Mouse (Mus musculus) MEL-GATA-1-ER (cell line): ENCODE measurements around the gene Gnb2.
A peak's percentile ranks its signal among the peaks of the same experiment; 100 is the strongest.

Source experiments
- DNase-seq: peaks from one replicate; pipeline ENCODE4 v3.0.0-alpha.2; 2012; ENCODE audit warnings: low read depth; ENCODE audit errors: extremely low read depth

The Gnb2 gene

DNA sequence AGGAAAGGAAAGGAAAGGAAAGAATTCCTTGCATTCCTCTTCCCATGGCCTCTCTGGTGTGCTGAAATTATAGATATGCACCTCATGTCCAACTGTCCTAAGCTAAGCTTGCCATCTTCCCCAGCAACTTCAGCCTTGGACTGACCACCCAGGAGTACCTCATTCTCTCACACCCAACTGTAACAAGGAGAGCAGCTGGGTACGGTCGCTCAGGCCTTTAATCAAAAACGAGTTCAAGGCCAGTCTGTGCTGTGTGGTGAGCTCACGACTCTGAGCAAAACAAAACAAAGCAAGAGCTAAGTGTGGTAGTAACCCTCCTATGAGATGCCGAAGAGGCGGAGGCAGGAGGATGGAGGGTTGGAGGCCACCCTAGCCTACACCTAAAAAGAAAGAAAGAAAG lies 7.7 kb upstream of the Gnb2 start:
- no peak for DNase-seq

DNA sequence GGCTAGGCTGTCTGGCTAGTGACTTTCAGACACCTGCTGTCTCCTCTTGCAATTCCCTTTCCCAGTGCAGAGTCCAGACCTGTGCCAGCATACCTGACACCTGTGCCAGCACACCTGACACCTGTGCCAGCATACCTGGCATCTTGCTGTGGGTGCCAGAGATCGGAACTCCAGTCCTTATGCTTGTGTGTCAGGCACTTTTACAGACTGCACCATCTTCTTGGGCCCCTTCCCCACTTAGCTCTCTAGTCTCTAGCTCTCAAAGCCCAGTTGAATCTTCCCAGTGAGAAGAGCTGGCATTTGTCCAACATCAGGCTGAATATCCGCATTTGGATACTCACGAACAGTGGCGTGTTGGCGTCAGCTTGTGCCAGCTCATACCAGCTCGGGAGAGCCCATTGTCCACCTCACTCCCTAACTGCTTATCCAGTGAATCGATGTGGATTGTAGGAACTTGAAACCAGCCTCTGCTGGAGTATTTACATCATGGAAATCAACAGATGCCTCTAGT lies 6.0 kb upstream of the Gnb2 start:
- no peak for DNase-seq

DNA sequence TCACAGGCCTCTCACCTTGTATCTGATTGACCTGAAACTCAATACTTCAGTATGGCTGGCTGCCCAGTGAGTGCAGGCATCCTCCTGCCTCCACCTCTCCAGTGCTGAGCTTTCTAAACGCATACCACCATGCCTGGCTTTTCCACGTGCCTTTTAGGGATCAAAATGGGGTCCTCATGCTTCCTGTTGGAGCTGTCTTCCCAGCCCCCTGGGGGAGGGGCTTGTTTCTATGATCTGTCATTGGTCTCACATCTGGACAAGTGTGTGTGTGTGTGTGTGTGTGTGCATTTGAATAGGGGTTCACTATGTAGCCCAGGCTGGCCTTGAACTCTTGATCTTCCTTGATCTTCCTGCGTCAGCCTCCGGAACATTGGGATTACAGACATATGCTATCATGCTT lies 4.2 kb upstream of the Gnb2 start:
- DNase-seq: no peak

DNA sequence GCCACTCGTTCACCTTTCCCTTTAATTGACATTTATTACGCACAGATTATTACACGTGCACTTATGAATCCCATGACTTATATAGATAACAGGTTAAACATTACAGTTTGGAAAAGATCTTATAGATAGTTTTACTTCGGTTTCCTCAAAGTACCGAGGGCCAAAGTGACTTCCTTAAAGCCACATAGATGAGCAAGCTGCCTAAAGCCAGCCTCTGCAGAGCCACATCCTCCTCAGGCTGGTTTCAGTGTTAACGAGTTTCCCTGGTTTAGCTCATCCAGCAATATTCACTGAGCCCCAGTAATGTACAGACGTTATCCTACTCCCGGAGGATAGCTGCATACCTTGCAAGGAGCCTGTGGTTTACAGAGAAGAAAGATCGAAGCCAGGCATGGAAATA lies 2.0 kb upstream of the Gnb2 start:
- no peak for DNase-seq

DNA sequence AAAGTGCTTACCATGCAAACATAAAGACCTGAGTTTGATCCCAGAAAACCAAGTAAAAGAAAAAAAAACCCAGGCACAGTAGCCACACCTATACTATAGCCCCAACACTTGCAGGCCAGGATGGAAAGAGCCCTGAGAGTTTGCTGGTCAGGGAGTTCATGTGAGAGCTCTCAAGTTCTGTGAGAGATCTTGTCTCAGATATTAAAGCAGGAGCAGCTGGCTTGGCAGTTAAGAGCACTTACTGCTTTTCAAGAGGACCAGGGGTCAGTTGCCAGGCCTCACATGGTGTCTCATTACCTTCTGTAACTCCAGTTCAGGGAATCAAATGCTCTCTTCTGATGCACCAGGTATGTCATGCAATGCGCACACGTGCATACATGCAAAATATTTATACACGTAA lies 1.5 kb upstream of the Gnb2 start:
- no peak for DNase-seq

DNA sequence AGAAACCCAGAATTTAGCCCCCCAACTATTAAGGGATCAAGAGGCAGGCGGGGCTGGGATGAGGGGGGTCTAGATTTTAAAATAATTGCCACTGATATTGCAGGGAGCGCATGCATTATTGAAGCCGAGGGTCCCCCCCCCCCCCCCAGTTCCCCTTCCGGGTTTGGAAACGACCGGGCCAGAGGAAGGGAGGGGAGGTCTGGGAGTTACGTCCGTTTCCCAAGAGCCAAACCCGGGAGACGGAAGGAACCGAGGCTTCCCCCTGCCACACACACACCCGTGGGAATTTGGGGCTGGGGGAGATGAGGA lies 548 bp downstream of the Gnb2 start:
- DNase-seq: no peak

DNA sequence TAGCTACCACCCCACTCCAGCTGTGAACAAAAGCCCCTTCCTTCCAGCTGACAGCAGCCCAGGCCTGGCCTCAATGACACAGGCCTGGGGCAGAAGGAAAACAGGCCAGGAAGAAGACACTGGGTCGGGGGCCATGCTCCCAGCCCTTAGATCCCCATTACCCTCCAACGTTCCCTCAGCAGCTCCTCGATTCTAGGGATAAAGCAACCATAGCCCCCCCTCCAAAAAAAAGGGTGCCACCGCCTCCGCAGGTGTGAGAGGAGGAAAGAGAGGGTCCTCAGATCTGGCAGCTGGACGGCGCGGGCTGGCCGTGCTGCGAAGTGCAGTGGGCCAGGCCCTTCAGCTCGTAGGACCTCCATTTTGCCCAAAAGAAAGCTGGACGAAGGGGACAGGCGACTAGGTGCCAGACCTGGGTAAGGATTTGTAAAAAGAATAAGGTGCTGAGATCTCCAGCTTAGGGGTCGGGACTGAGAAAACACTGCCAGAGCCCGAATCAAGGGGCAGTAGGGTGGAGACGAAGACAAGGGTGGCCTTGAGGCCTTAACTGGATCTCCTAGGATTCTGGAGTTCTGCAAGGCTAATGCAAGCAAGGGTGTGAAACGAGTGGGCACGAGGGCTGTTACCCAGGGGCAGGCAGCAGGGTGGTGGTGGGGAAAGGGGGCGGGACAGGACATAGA lies 1.0 kb downstream of the Gnb2 start:
- no peak for DNase-seq

DNA sequence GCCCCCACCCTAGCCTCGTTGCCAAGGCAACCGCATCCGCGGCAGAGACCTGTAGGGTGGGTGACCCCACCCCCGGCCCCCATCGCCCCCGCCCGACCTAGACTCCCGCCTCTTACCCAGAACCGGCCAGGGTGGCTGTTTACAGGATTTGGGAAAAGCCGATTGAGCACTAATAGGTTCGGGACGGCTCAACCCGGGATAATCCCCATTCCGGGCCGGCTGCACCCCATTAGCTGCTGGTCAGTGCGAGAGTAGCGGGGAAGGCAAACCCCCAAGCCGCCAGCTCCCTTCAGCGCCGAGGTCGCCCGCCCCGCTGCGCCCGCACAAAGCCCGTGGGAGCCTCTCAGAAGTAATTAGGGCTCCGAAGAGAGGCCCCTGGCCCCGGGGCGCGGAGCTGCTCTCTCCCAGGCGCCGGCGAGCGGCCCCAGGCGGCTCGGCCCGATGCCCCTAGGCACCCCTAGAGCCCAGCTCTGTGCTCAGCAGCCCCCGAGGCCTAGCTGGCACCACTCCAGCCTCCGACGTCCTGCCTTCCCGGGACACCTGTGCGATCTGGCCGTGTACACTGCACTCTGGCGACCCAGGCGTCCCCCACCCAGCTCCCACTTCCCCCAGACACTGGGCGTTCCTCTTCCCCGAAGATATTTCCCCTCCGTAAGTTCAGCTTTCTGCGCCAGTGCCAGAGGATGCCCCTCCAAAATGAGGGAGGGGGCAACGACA lies 1.7 kb downstream of the Gnb2 start:
- peak; percentile 34 for DNase-seq

DNA sequence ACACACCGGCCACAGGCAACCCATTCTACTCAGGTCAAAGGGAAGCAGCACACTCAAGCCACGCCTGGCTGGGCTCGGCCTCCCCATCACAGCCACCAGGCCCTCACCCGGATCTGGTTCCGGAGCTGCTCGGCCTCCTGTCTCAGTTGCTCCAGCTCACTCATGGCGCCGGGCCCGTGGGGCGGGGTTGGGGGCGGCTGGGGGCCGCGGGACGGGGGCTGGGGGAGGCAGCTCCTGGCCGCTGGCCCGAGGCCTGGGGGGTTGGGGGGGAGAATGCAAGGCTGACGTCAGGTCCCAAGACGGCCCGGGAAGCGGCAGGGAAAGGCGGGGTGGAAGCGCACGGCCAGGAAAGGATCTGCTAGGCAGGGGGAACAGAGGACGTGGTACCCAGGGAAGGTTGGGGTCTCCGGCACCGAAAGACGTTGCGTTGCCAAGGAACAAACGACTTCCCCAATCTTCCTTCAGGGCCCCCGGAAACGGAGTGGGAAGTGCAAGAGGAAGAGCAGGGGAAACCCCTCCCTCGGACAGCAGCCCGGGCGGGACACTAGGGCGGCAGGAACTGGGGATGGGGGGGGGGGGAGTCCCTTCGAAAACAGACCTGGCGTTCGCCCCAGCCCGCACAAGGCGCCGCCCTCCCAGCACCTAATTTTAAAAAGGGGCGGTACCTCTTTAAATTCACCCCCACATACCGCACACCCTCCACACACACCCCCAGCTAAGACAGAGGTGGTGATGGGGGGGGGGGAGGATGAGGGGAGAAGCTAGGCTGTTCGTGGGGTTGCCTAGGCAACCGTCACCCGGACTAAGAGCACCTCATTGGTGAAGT lies 2.5 kb downstream of the Gnb2 start:
- peak; percentile 38 for DNase-seq

DNA sequence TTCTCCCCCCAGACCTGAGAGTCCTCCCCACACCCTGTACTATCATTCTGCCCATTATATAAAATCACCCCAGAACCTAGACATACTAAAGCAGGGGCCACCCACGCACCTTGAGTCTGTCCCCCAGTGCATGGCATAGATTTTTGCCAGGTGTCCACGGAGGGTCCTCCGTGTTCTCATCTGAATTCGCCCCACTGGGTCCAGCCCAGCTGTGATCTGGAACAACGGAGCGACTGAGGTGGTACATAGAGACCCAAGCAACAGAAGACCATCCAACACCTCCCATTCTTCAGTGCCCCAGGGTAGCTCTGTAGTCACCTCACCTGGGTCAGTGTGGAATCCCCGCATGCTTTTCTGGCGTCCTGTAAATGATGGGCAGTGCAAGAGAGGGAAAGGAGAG lies 3.2 kb downstream of the Gnb2 start:
- no peak for DNase-seq

DNA sequence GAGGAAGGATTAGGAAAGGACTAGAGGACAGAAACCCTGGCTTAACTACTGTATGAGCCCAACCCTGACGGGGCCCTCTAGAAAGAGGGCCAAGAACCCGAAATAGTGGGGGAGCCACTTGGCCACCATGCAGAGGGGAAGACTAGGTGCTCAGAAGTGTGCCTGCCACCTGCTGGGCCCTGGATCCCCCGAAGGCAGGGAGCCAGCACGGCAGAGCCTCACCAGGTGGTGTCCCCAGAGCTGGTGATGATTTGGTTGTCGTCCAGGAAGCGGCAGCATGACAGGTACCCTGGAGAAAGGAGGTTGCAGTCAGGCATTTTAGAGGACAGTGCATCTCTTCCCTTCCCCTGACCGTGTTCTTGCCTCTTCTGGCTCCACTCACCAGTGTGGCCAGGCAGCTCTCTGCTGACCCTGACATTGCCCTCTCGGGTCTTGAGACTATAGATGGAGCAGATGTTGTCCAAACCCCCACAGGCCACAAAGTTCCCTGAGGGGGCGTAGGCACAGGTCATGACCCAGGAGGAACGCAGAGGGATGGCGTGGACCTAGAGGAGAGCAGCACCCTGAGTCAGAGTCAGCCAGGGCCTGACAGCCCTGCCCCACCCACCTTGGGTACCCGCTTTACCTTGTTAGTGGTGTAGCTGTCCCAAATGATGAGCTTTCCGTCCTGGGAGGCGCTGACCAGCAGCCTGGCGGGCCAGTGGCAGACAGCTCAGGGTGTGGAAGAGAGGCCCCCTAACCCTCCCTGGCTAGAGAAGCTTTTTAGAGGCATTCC lies 3.9 kb downstream of the Gnb2 start:
- no peak for DNase-seq

DNA sequence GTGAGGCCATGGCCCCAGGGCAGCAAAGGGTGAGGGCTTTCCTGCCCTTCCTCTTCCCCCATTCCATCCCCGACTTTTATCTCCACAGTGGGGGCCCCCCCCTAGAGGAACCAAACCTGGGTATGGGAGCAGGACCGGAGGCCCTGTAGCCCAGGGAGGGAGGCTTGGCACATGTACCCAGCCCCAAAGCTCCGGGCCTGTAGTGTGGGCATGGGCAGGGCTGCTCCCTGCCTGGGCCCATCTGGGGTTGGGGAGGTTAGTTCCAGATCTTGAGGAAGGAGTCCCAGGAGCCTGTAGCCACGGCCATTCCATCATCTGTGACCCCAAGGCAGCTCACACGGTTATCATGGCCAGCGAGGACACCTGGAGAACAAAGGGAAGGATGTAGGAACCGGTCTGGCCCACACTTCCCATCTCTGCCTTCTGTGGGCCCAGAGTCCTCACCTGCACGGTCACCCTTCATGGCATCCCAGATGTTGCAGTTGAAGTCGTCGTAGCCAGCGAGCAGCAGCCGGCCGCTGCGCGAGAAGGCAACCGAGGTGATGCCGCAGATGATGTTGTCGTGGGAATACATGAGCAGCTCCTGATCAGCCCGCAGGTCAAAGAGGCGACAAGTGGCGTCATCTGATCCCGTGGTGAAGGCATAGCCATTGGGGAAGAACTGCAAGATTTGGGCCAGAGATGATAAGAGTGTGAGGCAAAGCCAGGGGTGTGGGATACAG lies 4.9 kb downstream of the Gnb2 start:
- DNase-seq: no peak

DNA sequence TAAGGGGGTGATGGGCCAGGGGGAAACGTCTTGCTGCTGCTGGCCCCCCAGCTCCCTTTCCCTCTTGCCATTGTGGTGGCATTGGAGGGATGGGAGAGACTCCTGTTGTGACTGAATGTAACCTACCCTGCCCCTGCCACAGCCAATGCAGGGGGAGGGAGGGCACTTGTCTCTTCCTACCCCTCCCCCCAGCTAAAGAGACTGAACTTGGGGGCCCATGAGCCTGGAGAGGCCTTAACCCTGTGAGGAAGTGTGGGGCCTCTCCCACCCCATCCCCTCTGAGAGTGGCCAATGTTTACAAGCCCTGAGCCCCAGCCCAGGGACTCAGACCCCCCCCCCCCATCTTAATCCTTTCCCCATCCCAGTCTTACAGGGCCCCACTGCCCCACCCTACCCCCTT lies 5.9 kb downstream of the Gnb2 start:
- no peak for DNase-seq

DNA sequence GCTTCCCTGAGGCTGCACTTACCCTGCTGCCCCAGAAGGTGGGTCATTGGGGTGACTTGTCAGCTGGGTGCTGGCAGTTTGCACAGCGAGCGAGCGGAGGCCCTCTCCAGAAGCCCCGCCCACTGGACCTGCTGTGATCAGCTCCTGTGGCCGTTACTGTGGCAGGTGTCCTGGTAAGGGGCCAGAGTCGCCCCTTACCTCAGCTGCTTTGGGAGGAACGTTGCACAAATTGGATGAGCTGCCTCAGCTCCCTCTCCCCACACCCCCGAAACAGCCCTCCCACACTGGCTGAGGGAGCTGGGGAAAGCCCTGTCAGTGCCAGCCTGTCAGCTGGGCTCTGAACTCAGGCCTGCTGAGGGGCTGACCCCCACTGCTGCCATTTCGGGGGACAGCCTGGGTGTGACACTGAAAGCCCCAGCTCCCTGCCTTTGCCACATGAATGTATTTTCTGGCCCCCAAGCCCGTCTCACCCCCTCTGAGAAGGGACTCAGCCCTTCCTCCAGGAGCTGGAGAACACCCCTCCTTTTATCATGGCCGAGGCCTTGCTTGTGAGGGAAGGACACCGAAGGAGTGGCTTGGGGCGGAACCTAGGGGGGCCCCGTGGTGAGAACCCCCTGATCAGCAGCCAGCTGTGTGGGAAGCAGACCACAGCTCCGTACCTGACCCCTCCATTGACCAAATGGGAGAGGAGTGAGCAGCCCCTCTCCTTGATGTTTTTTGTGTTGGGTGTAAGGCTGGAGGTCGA lies 6.9 kb downstream of the Gnb2 start:
- DNase-seq: no peak

DNA sequence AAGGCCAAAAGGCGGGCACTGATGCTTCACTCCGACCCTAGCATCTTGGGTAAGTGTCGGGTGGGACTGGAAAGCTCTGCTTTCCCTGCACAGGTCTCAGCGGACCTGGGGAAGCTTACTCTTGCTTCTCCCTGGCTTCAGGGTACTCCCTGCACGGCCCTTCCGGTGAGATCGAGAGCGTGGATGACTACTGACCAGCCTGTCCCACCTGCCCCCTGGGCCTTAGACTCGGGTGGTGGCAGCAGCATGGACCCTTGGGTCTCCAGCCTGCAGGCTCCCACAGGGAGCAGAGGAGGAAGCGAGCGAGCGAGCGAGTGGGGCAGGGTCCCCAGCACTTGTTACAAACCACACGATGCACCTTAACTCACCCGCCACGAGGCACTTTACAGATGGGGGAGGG lies 7.8 kb downstream of the Gnb2 start:
- no peak for DNase-seq

DNA sequence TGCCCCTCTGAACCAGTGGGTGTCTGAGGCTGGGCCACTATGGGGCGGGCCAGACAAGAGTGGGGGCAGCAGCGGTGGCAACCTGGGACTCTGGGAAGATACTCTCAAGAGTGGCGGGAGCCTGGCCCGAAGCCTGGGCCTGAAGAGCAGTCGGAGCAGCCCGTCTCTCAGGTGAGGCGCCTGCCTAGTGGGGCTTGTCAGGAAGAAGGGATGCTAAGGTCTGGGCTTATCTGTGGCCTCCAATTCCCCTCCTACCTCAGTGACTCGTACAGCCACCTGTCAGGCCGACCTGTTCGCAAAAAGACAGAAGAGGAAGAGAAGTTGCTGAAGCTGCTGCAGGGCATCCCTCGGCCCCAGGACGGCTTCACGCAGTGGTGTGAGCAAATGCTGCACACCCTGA lies 8.6 kb downstream of the Gnb2 start:
- no peak for DNase-seq

DNA sequence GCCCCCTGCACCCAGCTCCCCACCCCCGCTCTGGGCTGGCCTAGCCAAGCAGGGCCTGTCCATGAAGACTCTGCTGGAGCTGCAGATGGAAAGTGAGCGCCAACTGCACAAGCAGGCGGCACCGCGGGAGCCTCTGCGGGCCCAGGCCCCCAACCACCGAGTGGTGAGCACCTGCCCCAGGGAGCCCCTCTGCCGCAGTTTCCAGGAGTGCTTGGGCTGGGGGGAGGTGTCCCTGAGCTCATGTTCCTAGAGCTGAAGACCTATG lies 9.1 kb downstream of the Gnb2 start:
- no peak for DNase-seq

DNA sequence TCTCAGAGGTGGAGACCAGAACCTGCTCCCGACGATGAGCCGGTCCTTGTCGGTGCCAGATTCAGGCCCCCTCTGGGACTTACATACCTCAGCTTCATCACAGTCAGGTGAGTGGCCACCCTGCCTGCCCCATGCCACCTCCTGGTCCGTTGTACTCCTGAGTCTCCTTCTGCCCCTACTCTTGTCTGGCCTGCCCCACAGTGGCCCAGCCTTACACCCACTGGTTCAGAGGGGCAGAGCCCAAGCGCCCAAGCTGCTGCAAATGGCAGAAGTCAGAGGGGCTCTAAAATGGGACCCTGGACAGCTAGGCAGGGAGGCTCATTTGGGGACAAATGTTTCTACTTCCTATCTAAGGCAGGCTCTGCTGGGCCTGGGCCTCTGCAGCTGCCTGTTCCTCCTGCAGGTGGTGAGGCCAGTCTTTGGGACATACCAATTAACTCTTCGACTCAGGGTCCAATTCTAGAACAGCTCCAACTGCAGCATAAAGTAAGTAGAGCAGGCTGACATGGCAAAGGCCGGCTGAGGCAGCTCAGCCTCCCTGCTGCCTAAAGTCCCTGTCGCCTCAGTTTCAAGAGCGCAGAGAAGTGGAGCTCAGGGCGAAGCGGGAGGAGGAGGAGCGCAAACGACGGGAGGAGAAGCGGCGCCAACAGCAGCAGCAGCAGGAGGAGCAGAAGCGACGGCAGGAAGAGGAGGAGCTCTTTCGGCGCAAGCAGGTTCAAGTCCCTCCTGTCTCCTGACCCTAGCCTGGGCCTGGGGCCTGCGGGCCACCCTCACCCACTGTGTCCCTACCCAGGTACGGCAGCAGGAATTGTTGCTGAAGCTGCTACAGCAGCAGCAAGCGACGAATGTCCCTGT lies 9.7 kb downstream of the Gnb2 start:
- DNase-seq: no peak

DNA sequence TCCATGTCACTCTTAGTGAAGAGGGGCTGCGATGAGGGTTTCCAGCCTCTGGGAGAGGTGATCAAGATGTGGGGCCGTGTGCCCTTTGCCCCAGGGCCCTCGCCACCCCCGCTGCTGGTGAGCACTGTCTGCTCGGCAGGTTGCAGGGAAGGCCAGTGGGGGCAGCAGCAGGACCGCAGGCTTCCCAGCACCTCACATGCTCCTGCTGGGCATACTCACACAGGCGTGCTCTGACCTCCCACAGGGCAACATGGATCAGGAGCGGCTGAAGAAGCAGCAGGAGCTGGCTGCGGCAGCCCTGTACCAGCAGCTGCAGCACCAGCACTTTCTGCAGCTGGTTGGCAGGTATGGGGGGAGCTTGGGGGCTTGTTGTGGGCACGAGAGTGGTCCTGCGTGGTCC lies 10.6 kb downstream of the Gnb2 start:
- no peak for DNase-seq

DNA sequence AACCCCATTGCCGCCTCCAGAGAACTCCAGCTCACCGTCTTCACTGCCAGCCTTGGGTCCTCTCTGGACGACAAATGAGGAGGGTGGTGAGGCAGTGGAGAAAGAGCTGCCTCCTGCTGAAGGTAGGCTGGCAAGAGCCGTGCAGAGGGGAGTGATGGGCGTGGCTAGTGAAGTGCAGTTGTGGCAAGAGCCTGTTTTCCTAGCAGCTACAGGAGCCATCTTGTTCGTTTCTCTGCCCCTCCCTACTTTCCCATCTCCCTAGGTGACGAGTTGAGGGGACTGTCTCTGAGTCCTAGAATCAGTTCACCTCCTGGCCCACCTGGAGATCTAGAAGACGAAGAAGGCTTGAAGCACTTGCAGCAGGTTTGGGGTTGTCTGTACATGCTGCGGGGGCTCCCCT lies 11.4 kb downstream of the Gnb2 start:
- no peak for DNase-seq
